Mouse (Mus musculus): ENCODE data around the gene Ankrd23. TPM values are rescaled to one million over a fixed set of nuclear protein-coding genes. Genes with fewer than 3 reads are reported as not detected.

Ankrd23 gene
- total and polyA plus RNA-seq, 2 experiments from 2014 or later: 5.3 to 9.8 TPM

DNA sequence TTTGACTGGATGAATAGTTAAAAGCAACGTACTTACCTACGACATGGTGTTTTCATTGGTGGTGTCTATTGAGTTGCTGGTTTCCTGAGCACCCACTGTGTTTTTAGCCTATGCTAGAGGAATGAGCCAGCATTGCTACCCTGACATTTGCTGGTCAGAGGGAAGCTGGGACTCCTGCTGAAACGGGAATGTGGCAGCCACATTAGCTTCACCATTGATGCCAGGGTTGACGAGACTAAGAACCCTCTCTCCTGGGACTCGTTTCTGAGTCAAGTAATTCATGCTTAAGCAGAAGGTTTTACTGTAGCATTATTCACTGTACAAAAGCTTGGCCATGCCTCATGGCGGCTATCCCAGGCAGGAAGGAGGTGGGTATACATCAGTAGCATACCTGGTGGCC is 47.0 kb downstream of the Ankrd23 start:
- H3K4me1 ChIP-seq (ENCODE audit: insufficient read depth): no peaks in the 10 kb centered on the region
- no peaks in the 10 kb centered on the region for H3K9me3 ChIP-seq (ENCODE audit: low read length)
- 57% methylated on average over 6 of the region's 6 CpGs for WGBS
- no peak overlapping the region for H3K27ac ChIP-seq (ENCODE audit: low read depth, low read length)
- DNase-seq (no peak), ATAC-seq (no peak)
- H3K9ac ChIP-seq: no peak overlapping the region
- no peaks in the 10 kb centered on the region for H3K27me3 ChIP-seq (ENCODE audit: insufficient read depth, low read length)
- no peaks in the 10 kb centered on the region for H3K36me3 ChIP-seq (ENCODE audit: insufficient read depth)
- no peak for TF ChIP-seq CTCF (IDR thresholded peaks at IDR 0.05; ENCODE audit: low read depth)
- no peak overlapping the region for H3K4me2 ChIP-seq (ENCODE audit: low read depth)
- H3K4me3 ChIP-seq (ENCODE audit: low read depth, low read length): no peak overlapping the region

DNA sequence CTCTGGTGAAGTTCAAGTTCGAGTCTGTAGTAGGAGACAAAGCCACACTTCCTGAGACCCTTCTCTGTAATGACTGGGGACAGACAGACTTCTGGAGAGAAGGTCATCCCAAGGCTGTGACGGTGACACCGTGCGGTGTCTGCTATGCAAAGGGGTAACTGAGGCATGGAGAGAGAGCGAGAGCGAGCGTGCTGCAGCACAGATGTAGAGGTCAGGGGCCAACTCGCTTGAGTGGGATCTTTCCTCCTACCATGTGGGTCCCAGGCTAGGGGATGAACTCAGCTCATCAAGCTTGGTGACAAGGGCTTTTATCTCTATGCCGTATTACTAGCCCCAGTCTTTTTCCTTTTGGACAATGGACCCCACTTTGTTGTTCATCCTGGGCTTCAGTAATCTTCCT is 49.6 kb downstream of the Ankrd23 start:
- Histone ChIP-seq H3K4me2 (ENCODE audit: low read depth) (no peak overlapping the region), H3K36me3 (ENCODE audit: insufficient read depth) (no peaks in the 10 kb centered on the region), H3K4me3 (ENCODE audit: low read depth, low read length) (no peak overlapping the region), H3K27ac (ENCODE audit: low read depth, low read length) (no peak overlapping the region), H3K4me1 (ENCODE audit: insufficient read depth) (no peaks in the 10 kb centered on the region), H3K9ac (no peak overlapping the region), H3K27me3 (ENCODE audit: insufficient read depth, low read length) (no peaks in the 10 kb centered on the region), H3K9me3 (ENCODE audit: low read length) (no peaks in the 10 kb centered on the region)
- 86% methylated on average over 9 of the region's 9 CpGs for WGBS
- ATAC-seq (no peak), DNase-seq (no peak)
- no peak for TF ChIP-seq CTCF (IDR thresholded peaks at IDR 0.05; ENCODE audit: low read depth)

DNA sequence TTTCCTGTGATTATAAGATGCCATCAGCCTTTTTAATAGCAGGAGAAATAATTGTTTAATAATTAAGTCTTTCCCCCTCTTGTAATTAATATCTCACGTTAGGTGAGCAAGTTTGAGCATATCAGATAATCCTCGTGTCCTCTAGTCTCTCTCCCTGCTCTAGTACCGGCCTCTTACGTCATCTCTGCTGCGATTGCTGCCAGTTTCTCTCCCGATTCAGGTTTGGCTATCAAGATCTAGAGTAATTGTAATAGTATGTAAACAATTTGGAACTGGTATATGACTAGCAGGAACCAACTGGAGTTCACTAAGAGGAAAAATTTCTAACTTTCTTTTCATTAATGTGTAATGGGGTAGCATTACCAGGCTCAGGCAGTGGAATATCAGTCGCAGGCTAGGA is 51.6 kb downstream of the Ankrd23 start:
- TF ChIP-seq CTCF (IDR thresholded peaks at IDR 0.05; ENCODE audit: low read depth): no peak
- WGBS: 81% methylated on average over 7 of the region's 7 CpGs
- no peak overlapping the region for H3K9ac ChIP-seq
- H3K27ac ChIP-seq (ENCODE audit: low read depth, low read length): no peak overlapping the region
- no peak overlapping the region for H3K4me3 ChIP-seq (ENCODE audit: low read depth, low read length)
- no peaks in the 10 kb centered on the region for H3K9me3 ChIP-seq (ENCODE audit: low read length)
- no peaks in the 10 kb centered on the region for H3K4me1 ChIP-seq (ENCODE audit: insufficient read depth)
- no peak overlapping the region for H3K4me2 ChIP-seq (ENCODE audit: low read depth)
- no peaks in the 10 kb centered on the region for H3K27me3 ChIP-seq (ENCODE audit: insufficient read depth, low read length)
- ATAC-seq (no peak), DNase-seq (no peak)
- no peaks in the 10 kb centered on the region for H3K36me3 ChIP-seq (ENCODE audit: insufficient read depth)

DNA sequence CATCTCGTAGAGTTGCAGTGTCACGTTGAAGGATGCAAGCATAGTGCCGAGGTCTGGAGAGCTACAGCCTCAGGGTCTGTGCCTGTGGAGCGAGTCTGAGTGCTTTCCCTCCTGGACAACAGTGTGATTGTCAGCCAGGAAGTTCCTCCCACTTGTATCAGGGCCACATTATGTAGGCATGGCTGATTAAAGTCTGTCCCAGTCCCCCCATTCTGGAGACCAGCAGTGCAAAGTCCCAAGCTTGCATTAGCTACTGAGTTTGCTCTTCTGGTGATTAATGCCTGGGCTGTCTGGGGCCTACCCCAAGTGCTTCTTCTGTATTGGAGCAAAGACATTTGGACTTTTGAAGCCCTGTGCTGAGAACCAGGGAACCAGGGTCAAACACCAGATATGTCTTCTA is 52.9 kb downstream of the Ankrd23 start:
- Histone ChIP-seq H3K9me3 (ENCODE audit: low read length) (no peaks in the 10 kb centered on the region), H3K27ac (ENCODE audit: low read depth, low read length) (no peak overlapping the region), H3K9ac (no peak overlapping the region), H3K36me3 (ENCODE audit: insufficient read depth) (no peaks in the 10 kb centered on the region), H3K4me2 (ENCODE audit: low read depth) (no peak overlapping the region), H3K27me3 (ENCODE audit: insufficient read depth, low read length) (no peaks in the 10 kb centered on the region), H3K4me3 (ENCODE audit: low read depth, low read length) (no peak overlapping the region), H3K4me1 (ENCODE audit: insufficient read depth) (no peaks in the 10 kb centered on the region)
- DNase-seq (no peak), ATAC-seq (no peak)
- no peak for TF ChIP-seq CTCF (IDR thresholded peaks at IDR 0.05; ENCODE audit: low read depth)
- 55% methylated on average over 4 of the region's 4 CpGs for WGBS

Small RNAs within 50 kb of the gene (microRNA-seq; reads per million reads assigned to microRNA genes)
- gene Gm47280: 0 reads per million in 2 experiments

Other genes with a start within 250 kb of the Ankrd23 start
- gene Arid5a, start 229.2 kb downstream of the Ankrd23 start, total RNA-seq (2014; rRNA removed): 3.9 and 9.8 TPM in 2 replicates
- 2.2 and 3.4 TPM in 2 replicates for gene Arid5a, start 229.2 kb downstream of the Ankrd23 start, polyA plus RNA-seq (2015; fragmentation: Nextera tagmentation; extraction: Ambion mirVana)
- 43.9 and 53.6 TPM in 2 replicates for gene Kansl3, start 167.7 kb downstream of the Ankrd23 start, total RNA-seq (2014; rRNA removed)
- 18.6 and 27.8 TPM in 2 replicates for gene Kansl3, start 167.7 kb downstream of the Ankrd23 start, polyA plus RNA-seq (2015; fragmentation: Nextera tagmentation; extraction: Ambion mirVana)
- gene Fer1l5, start 164.6 kb downstream of the Ankrd23 start, total RNA-seq (2014; rRNA removed): 0.15 TPM in 1 of 2 replicates, not detected in the other
- gene Fer1l5, start 164.6 kb downstream of the Ankrd23 start, polyA plus RNA-seq (2015; fragmentation: Nextera tagmentation; extraction: Ambion mirVana): 1.0 and 1.2 TPM in 2 replicates
- 15.5 and 21.8 TPM in 2 replicates for gene Lman2l, start 91.6 kb downstream of the Ankrd23 start, total RNA-seq (2014; rRNA removed)
- gene Lman2l, start 91.6 kb downstream of the Ankrd23 start, polyA plus RNA-seq (2015; fragmentation: Nextera tagmentation; extraction: Ambion mirVana): 27.3 and 37.6 TPM in 2 replicates
- 12.3 and 14.6 TPM in 2 replicates for gene Cnnm4, start 65.3 kb downstream of the Ankrd23 start, total RNA-seq (2014; rRNA removed)
- gene Cnnm4, start 65.3 kb downstream of the Ankrd23 start, polyA plus RNA-seq (2015; fragmentation: Nextera tagmentation; extraction: Ambion mirVana): 7.2 and 9.4 TPM in 2 replicates
- gene Cnnm3, start 25.0 kb downstream of the Ankrd23 start, total RNA-seq (2014; rRNA removed): 25.6 and 29.1 TPM in 2 replicates
- 3.7 and 4.8 TPM in 2 replicates for gene Cnnm3, start 25.0 kb downstream of the Ankrd23 start, polyA plus RNA-seq (2015; fragmentation: Nextera tagmentation; extraction: Ambion mirVana)
- gene Gm42417, start 2.5 kb upstream of the Ankrd23 start, total RNA-seq (2014; rRNA removed): 0.38 TPM in 1 of 2 replicates, not detected in the other
- gene Gm42417, start 2.5 kb upstream of the Ankrd23 start, polyA plus RNA-seq (2015; fragmentation: Nextera tagmentation; extraction: Ambion mirVana): 0.27 TPM in 1 of 2 replicates, not detected in the other
- 19.3 and 25.5 TPM in 2 replicates for gene Ankrd39, start 10.6 kb upstream of the Ankrd23 start, total RNA-seq (2014; rRNA removed)
- gene Ankrd39, start 10.6 kb upstream of the Ankrd23 start, polyA plus RNA-seq (2015; fragmentation: Nextera tagmentation; extraction: Ambion mirVana): 21.1 and 23.6 TPM in 2 replicates
- gene Sema4c, start 21.5 kb upstream of the Ankrd23 start, total RNA-seq (2014; rRNA removed): 32.8 and 39.1 TPM in 2 replicates
- 17.3 and 24.1 TPM in 2 replicates for gene Sema4c, start 21.5 kb upstream of the Ankrd23 start, polyA plus RNA-seq (2015; fragmentation: Nextera tagmentation; extraction: Ambion mirVana)
- gene Fam178b, start 146.3 kb upstream of the Ankrd23 start, total RNA-seq (2014; rRNA removed): 0.23 TPM in 1 of 2 replicates, not detected in the other
- not detected in 2 replicates for gene Fam178b, start 146.3 kb upstream of the Ankrd23 start, polyA plus RNA-seq (2015; fragmentation: Nextera tagmentation; extraction: Ambion mirVana)
- 302 and 470 TPM in 2 replicates for gene Cox5b, start 154.6 kb upstream of the Ankrd23 start, total RNA-seq (2014; rRNA removed)
- 761 and 882 TPM in 2 replicates for gene Cox5b, start 154.6 kb upstream of the Ankrd23 start, polyA plus RNA-seq (2015; fragmentation: Nextera tagmentation; extraction: Ambion mirVana)
- not detected in 2 replicates for gene 4933424G06Rik, start 173.3 kb upstream of the Ankrd23 start, total RNA-seq (2014; rRNA removed)
- gene 4933424G06Rik, start 173.3 kb upstream of the Ankrd23 start, polyA plus RNA-seq (2015; fragmentation: Nextera tagmentation; extraction: Ambion mirVana): 0.39 and 0.71 TPM in 2 replicates
- 137 TPM in 2 replicates for gene Actr1b, start 177.5 kb upstream of the Ankrd23 start, total RNA-seq (2014; rRNA removed)
- 94.8 and 102 TPM in 2 replicates for gene Actr1b, start 177.5 kb upstream of the Ankrd23 start, polyA plus RNA-seq (2015; fragmentation: Nextera tagmentation; extraction: Ambion mirVana)
- 2.2 and 4.5 TPM in 2 replicates for gene Zap70, start 224.9 kb upstream of the Ankrd23 start, total RNA-seq (2014; rRNA removed)
- gene Zap70, start 224.9 kb upstream of the Ankrd23 start, polyA plus RNA-seq (2015; fragmentation: Nextera tagmentation; extraction: Ambion mirVana): 2.1 and 2.9 TPM in 2 replicates